Mouse (Mus musculus) adrenal gland, adult 8-10 months (tissue): ENCODE data around the gene Pcbp3. TPM values are rescaled to one million over a fixed set of nuclear protein-coding genes. Genes with fewer than 3 reads are reported as not detected.
A peak's percentile ranks its signal among the peaks of the same experiment; 100 is the strongest.
"Not testable (repeated sequence)": the region's sequence is repeated elsewhere in the genome, so short reads cannot be mapped to it uniquely, and the experiment has no call there.

Source experiments
- DNase-seq: peaks from one replicate; pipeline ENCODE4 v3.0.0; 2022
- total RNA-seq, 4 experiments: library from RNA; stranded (reverse); gene quantifications; 2 replicates each; pipeline ENCODE4 v1.2.4; 2022

Gene Pcbp3
- total RNA-seq, 4 experiments from 2014 or later: 31.7 to 46.9 (median 35.9) TPM

GRCm38 (mm10) chr10:76798751-76799585, 162.7 kb downstream of the Pcbp3 start:
- no peak for DNase-seq

DNA sequence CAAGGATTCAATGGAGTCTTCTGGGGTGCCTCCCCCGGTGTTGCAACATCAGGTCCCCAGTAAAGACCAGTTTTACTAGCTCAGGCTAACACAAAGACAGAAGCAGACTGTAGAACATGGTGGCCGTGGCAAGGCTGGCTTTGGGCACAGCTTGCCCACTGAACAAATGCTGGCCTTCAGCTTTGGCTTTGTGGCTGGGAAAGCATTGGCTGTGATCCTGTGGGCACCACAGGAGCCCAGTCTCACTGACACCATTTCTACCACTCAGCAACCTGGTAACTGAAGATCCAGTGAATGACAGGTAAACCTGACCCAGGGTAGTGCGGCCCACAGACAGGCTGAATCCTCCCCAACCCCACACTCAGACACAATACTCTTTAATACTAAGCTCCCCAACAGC, 167.6 kb downstream of the Pcbp3 start:
- DNase-seq: no peak

DNA sequence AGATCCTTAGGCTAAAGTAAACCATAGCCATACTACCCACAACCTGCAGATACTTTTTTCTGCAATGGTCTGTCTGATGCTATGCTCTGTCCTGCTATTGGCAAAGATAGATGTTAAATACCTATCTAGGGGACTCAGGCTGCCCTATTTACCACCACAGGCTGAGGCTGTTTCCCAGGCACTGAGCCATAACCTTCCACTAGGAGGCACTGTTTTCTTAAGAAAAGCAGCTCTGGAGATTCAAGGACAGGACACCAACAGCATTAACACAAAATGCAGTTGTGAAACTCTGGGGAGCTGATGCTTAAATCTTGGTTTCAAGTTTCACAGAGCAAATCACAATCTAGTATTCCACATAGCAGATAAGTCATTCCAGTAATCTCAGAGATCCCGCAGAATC, 170.2 kb downstream of the Pcbp3 start:
- no peak for DNase-seq

DNA sequence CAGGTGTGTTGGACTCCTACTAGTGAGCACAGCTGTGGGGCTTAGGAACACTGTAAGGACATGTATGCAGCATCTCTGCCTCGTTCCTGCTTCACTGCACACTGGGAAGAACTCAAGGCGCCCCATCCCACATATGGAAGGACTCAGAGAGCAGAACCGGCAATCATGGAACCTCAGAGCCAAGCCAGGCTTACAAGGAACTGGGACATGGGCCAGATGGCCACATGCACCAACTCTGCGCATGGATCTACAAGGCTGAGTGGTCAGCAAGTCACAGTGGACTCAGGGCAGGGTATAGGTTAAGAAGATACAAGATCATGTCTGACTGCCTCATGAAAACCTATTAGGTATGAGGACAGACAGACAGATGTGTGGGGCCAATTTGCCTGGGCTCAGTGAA, 171.8 kb downstream of the Pcbp3 start:
- DNase-seq: no peak

- no peak for DNase-seq
These were observed 176.4 kb downstream of the Pcbp3 start for GRCm38 (mm10) chr10:76785312-76785711.

DNA sequence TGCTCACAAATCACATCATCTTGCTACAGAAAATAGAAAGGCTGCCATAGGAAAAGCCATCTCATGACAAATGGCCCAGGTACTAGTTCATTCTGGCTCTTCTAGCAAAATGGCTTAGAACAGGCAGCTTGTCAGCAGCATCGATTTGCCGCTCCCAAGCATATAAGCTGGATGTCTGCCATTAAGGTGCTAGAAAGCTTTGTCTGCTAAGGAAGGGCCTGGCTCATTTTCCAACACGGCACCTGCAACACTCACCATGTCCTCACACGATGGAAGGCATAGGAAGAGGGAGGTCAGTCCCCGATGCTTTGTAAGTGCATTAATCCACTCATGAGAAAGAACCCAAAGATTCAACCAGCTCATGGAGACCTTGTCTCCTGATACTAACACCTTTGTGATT, 182.5 kb downstream of the Pcbp3 start:
- DNase-seq: no peak

GRCm38 (mm10) chr10:76771624-76772023, 190.1 kb downstream of the Pcbp3 start:
- no peak for DNase-seq

GRCm38 (mm10) chr10:76771086-76771485, 190.6 kb downstream of the Pcbp3 start:
- no peak for DNase-seq

DNA sequence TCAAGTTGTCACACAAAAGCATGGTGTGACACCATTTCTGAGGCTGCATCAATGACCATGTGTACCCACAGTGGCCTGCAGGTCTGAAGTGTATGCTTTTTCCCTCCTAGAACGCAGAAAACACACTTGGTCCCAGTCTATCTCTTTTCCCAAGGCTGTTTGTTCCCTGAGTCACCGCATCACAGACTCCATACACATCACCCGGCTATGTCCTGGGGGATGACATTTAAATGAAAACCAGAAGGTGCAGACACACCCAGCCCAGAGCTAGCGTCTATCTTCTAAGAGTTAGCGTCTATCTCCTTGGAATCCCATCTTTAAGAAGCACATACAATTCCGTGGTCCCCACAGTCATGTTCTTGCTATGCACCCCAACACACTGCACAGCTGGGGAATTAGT, 192.1 kb downstream of the Pcbp3 start:
- DNase-seq: no peak

DNA sequence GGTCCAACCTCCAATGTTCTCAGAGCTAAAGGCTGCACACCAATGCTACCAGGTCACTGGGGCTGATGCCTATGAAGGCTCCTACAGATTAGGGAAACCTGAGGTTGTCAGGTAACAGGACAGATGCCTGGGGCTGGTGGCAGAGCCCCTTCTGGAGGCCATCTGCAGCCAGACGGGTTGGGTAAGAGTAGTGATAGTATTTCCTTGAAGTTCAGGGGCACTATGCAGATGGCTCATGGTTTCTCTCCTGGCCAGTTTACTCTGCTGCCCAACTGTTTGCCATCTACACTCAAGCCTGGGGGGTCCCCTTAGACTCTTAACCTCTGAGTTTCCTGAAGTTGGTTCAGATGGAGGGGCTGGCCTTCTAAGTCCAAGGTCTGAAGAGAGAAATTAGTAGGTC, 195.5 kb downstream of the Pcbp3 start:
- no peak for DNase-seq

DNA sequence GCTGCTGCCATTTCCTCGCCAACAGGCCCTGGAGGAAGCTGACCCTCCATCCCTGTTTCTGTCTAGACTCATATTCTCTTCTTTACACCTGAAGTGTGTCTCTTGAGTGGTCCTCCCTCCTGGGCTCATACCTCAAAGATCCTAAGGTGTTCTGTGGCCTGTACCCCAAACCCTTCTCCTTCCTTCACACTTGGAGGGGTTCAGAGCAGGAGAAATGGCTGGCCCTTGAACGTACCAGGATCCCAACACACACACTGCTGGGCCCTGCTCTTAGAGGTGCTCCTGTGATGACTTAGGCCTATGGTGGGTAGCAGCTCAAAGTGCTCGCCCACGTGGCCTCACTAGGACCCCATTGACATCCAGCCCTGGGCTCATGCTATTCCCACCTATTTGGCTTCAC, 196.8 kb downstream of the Pcbp3 start:
- no peak for DNase-seq

DNA sequence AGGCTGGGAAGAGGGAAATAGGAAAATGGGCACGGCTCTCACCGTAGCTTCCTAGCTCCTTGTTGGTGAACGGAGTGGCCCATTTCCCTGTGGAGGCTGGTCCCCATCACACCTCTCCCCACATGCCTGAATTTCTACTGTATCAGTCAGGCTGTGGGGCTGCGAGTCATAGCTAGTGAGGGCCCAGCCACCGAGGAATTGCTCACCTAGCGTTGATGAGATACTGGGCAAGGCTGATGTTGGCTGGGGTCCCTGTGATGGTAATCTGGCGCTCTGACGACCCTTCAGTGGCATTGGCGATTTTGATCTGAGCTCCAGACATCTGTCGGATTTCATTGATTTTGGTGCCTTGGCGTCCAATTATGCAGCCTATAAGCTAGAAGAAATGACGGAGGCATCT, 198.7 kb downstream of the Pcbp3 start:
- no peak for DNase-seq

- DNase-seq: no peak
These were observed 199.3 kb downstream of the Pcbp3 start for GRCm38 (mm10) chr10:76762411-76762810.

DNA sequence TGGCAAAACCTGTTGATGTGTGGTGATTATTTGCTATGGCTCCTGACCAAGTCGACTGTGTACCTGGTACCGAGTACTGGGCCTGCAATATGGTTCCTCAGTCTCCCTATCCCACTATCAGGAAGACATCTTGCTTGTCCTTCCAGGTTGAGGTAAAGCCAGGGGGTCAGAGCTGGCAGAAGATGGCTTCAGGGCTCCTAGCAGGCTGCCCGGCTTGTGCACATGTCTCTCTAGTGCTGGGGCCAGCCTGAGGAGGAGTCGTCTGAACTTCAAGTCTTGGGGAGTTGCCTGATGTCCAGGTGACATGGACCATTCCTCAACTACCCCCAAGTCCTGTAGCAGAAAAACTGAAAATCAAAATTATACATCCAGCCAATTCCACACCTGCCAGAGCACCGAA, 201.8 kb downstream of the Pcbp3 start:
- no peak for DNase-seq

DNA sequence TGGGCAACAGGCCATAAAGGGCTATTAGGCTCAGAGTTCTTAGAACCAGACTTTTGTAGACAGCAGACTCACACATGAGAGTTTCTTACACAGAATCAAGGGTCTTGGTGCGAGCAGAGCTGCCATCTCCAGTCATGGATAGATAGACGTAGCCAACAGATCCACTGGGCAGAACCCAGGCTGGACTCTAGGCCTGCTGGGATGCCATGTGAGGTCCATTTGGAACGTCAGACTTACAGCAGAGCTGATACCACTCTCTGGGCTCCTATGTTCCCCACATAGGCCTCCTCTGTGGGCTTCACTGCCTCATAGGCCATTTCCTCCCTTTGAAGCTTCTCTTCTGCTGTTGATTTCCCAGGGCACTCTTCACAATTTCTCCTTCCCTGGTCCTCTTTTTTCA, 208.0 kb downstream of the Pcbp3 start:
- no peak for DNase-seq

DNA sequence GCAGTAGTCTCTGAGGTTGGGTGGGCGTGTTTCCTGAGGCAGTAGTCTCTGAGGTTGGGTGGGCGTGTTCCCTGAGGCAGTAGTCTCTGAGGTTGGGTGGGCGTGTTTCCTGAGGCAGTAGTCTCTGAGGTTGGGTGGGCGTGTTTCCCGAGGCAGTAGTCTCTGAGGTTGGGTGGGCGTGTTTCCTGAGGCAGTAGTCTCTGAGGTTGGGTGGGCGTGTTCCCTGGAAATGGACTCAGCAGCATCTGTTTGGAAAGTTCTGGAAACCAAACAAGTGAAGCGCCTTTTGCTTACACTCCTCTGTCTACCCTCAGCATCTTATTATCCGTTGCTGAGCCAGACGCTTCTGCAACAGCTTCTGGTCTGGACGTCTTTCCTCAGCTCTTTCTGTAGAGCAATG, 217.4 kb downstream of the Pcbp3 start:
- not testable (repeated sequence) for DNase-seq

- no peak for DNase-seq
These were observed 224.9 kb downstream of the Pcbp3 start for GRCm38 (mm10) chr10:76736764-76737163.

GRCm38 (mm10) chr10:76734979-76735378, 226.7 kb downstream of the Pcbp3 start:
- no peak for DNase-seq

DNA sequence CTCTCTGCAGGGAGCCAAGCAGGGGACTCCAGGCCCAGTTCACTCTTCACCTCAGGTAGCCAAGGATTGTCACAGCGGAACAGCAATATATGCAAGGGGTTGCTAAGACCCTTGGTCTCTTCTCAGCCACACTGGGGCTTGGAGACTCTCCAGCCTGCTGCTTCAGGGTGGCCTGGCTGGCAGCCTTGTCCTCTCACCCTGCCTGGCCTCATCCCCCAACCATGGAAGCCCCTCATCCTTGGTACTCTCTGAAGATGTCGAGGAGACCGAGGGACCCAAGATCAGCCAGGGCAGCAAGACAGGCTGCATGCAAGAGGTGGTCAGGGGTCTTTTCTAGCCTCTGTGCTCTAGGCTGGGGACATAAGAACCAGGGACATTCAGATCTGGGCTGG, 228.0 kb downstream of the Pcbp3 start:
- DNase-seq: no peak

- DNase-seq: no peak
These were observed 228.6 kb downstream of the Pcbp3 start for GRCm38 (mm10) chr10:76732881-76733676.

GRCm38 (mm10) chr10:76732391-76732790, 229.3 kb downstream of the Pcbp3 start:
- no peak for DNase-seq

GRCm38 (mm10) chr10:76731621-76732239, 230.0 kb downstream of the Pcbp3 start:
- peak; percentile 72 for DNase-seq
